Mouse (Mus musculus): ENCODE measurements around the gene Cdk1. TPM values are rescaled to one million over a fixed set of nuclear protein-coding genes. Genes with fewer than 3 reads are reported as not detected.

Cdk1 gene
- total and polyA plus RNA-seq, 3 experiments = 221 to 768 (median 244) TPM

- dilution Hi-C loops (cut with MboI; ENCODE audit: extremely low pct_ligation_motif_present, extremely low pct_unique_long_range_greater_than_20kb, low sequenced_read_pairs) = no loop called here
- no peak for DNase-seq (ENCODE audit: extremely low read depth)
- TF ChIP-seq PAX5 (IDR thresholded peaks at IDR 0.05; ENCODE audit: low read length) = no peak
- TF ChIP-seq CHD2 (IDR thresholded peaks at IDR 0.05; ENCODE audit: low read length) = no peak
- TF ChIP-seq UBTF (IDR thresholded peaks at IDR 0.05; ENCODE audit: low read depth, low read length) = no peak
- TF ChIP-seq MAFK (IDR thresholded peaks at IDR 0.05; ENCODE audit: insufficient replicate concordance, low read length) = no peak
- TF ChIP-seq POLR2AphosphoS2 (IDR thresholded peaks at IDR 0.05; ENCODE audit: low read depth, low read length) = no peak
- TF ChIP-seq NRF1 (IDR thresholded peaks at IDR 0.05; ENCODE audit: low read depth, low read length) = no peak
- TF ChIP-seq SMC3 (IDR thresholded peaks at IDR 0.05; ENCODE audit: low read depth, low read length) = no peak
- no peak for TF ChIP-seq ZKSCAN1 (IDR thresholded peaks at IDR 0.05; ENCODE audit: borderline replicate concordance, low read depth, low read length)
- TF ChIP-seq TCF12 (IDR thresholded peaks at IDR 0.05; ENCODE audit: low read depth, low read length) = no peak
- TF ChIP-seq GABPA (IDR thresholded peaks at IDR 0.05; ENCODE audit: insufficient replicate concordance, low read depth, low read length) = no peak
- TF ChIP-seq IRF4 (IDR thresholded peaks at IDR 0.05; ENCODE audit: low read depth, low read length) = no peak
- no peak for TF ChIP-seq NELFE (IDR thresholded peaks at IDR 0.05; ENCODE audit: low read depth, low read length)
- no peak for TF ChIP-seq CHD1 (IDR thresholded peaks at IDR 0.05; ENCODE audit: low read depth, low read length)
- no peak overlapping the region for H3K9ac ChIP-seq (ENCODE audit: insufficient read depth, low read depth)
- no peaks in the 10 kb centered on the region for H3K79me2 ChIP-seq (replicated peaks; ENCODE audit: control insufficient read depth, extremely low read depth, insufficient read depth, poor library complexity, severe bottlenecking)
- H3K27ac ChIP-seq (ENCODE audit: insufficient read depth, low read depth) = no peak overlapping the region
- no peaks in the 10 kb centered on the region for H3K27me3 ChIP-seq (replicated peaks)
- H3K4me3 ChIP-seq (replicated peaks in 1 of 3; ENCODE audit: low read depth in 2 of 3, low read length in 2 of 3, poor library complexity in 1 of 3) = no peak overlapping the region
- no peak overlapping the region for H3K4me2 ChIP-seq (ENCODE audit: insufficient read depth, low read depth, poor library complexity, severe bottlenecking)
- H3K36me3 ChIP-seq (replicated peaks in 1 of 2; ENCODE audit: control insufficient read depth in 1 of 2, insufficient read depth in 1 of 2, low read length in 1 of 2) = peaks cover 11 to 37% of the 10 kb centered on the region in 2 experiments
- no peaks in the 10 kb centered on the region for H3K9me3 ChIP-seq (replicated peaks; ENCODE audit: low read length)
- H3K4me1 ChIP-seq (ENCODE audit: control insufficient read depth in 1 of 2, insufficient read depth in 2 of 2) = no peaks in the 10 kb centered on the region
- in situ Hi-C loops (cut with MboI; ENCODE audit: low pct_ligation_motif_present, low pct_unique_long_range_greater_than_20kb, low sequenced_read_pairs) = no loop called here
These were observed 21.5 kb downstream of the Cdk1 start for GRCm38 (mm10) chr10:69331231-69331630.

- Histone ChIP-seq H3K9me3 (replicated peaks; ENCODE audit: low read length) (no peaks in the 10 kb centered on the region), H3K79me2 (replicated peaks; ENCODE audit: control insufficient read depth, extremely low read depth, insufficient read depth, poor library complexity, severe bottlenecking) (no peaks in the 10 kb centered on the region), H3K36me3 (replicated peaks in 1 of 2; ENCODE audit: control insufficient read depth in 1 of 2, insufficient read depth in 1 of 2, low read length in 1 of 2) (peaks cover 0 to 12% of the 10 kb centered on the region in 2 experiments), H3K9ac (ENCODE audit: insufficient read depth, low read depth) (no peak overlapping the region), H3K4me1 (ENCODE audit: control insufficient read depth in 1 of 2, insufficient read depth in 2 of 2) (no peaks in the 10 kb centered on the region), H3K4me2 (ENCODE audit: insufficient read depth, low read depth, poor library complexity, severe bottlenecking) (no peak overlapping the region), H3K4me3 (replicated peaks in 1 of 3; ENCODE audit: low read depth in 2 of 3, low read length in 2 of 3, poor library complexity in 1 of 3) (no peak overlapping the region), H3K27me3 (replicated peaks) (no peaks in the 10 kb centered on the region), H3K27ac (ENCODE audit: insufficient read depth, low read depth) (no peak overlapping the region)
- in situ Hi-C loops (cut with MboI; ENCODE audit: low pct_ligation_motif_present, low pct_unique_long_range_greater_than_20kb, low sequenced_read_pairs) = no loop called here
- dilution Hi-C loops (cut with MboI; ENCODE audit: extremely low pct_ligation_motif_present, extremely low pct_unique_long_range_greater_than_20kb, low sequenced_read_pairs) = no loop called here
- no peak for DNase-seq (ENCODE audit: extremely low read depth)
- TF ChIP-seq NELFE (IDR thresholded peaks at IDR 0.05; ENCODE audit: low read depth, low read length) = no peak
- no peak for TF ChIP-seq IRF4 (IDR thresholded peaks at IDR 0.05; ENCODE audit: low read depth, low read length)
- TF ChIP-seq KAT2A (IDR thresholded peaks at IDR 0.05; ENCODE audit: insufficient replicate concordance, low read length) = no peak
- no peak for TF ChIP-seq RAD21 (IDR thresholded peaks at IDR 0.05; ENCODE audit: low read depth, low read length)
- TF ChIP-seq MEF2A (IDR thresholded peaks at IDR 0.05; ENCODE audit: borderline replicate concordance, low read depth, low read length) = no peak
- TF ChIP-seq MXI1 (IDR thresholded peaks at IDR 0.05; ENCODE audit: low read depth, low read length) = no peak
- no peak for TF ChIP-seq ZNF384 (IDR thresholded peaks at IDR 0.05; ENCODE audit: low read depth, low read length)
- no peak for TF ChIP-seq EP300 (IDR thresholded peaks at IDR 0.05; ENCODE audit: low read length)
- no peak for TF ChIP-seq UBTF (IDR thresholded peaks at IDR 0.05; ENCODE audit: low read depth, low read length)
- TF ChIP-seq MAZ (IDR thresholded peaks at IDR 0.05; ENCODE audit: low read depth, low read length) = no peak
- no peak for TF ChIP-seq USF2 (conservative IDR thresholded peaks at IDR 0.05; ENCODE audit: low read depth, low read length)
- TF ChIP-seq ZKSCAN1 (IDR thresholded peaks at IDR 0.05; ENCODE audit: borderline replicate concordance, low read depth, low read length) = no peak
- TF ChIP-seq HCFC1 (IDR thresholded peaks at IDR 0.05; ENCODE audit: low read depth, low read length) = no peak
- TF ChIP-seq BHLHE40 (IDR thresholded peaks at IDR 0.05; ENCODE audit: low read depth, low read length) = no peak
- no peak for TF ChIP-seq CHD1 (IDR thresholded peaks at IDR 0.05; ENCODE audit: low read depth, low read length)
These were observed 24.1 kb downstream of the Cdk1 start for GRCm38 (mm10) chr10:69328656-69329046.
